Mouse (Mus musculus) myocyte (in vitro differentiated cells): ENCODE measurements around the gene Otp.

Experiments
- CEBPB ChIP-seq: IDR thresholded peaks from 2 replicates; pipeline ENCODE4 v1.6.1; 2011; ENCODE audit warnings: mild to moderate bottlenecking, moderate library complexity; ENCODE audit not compliant: poor library complexity, insufficient read depth, severe bottlenecking
- MAX ChIP-seq: IDR thresholded peaks from one replicate; pipeline ENCODE4 v1.6.1; 2011; ENCODE audit warnings: low read depth, mild to moderate bottlenecking, control low read depth
- POLR2A ChIP-seq: IDR thresholded peaks from one replicate; pipeline ENCODE4 v1.6.1; 2011; ENCODE audit warnings: low read depth, mild to moderate bottlenecking, control low read depth, moderate library complexity; ENCODE audit not compliant: insufficient read length
- POLR2AphosphoS2 ChIP-seq: IDR thresholded peaks from one replicate; pipeline ENCODE4 v1.6.1; 2011; ENCODE audit warnings: low read depth, control low read depth; ENCODE audit not compliant: insufficient read length
- SRF ChIP-seq: IDR thresholded peaks from one replicate; pipeline ENCODE4 v1.6.1; 2011; ENCODE audit warnings: low read depth; ENCODE audit not compliant: control insufficient read depth, insufficient read length
- USF1 ChIP-seq: IDR thresholded peaks from one replicate; pipeline ENCODE4 v1.6.1; 2011; ENCODE audit warnings: low read depth, mild to moderate bottlenecking, control low read depth, moderate library complexity

- TF ChIP-seq MAX: no peak
- no peak for TF ChIP-seq POLR2A
- no peak for TF ChIP-seq CEBPB
- no peak for TF ChIP-seq SRF
- no peak for TF ChIP-seq USF1
- TF ChIP-seq POLR2AphosphoS2: no peak
Measured at GRCm38 (mm10) chr13:94871806-94872320, 3.5 kb upstream of the Otp start.
